Mouse (Mus musculus) kidney, adult 8-10 months (tissue): ENCODE results near the gene Car8.
"Not testable (repeated sequence)": the region's sequence is repeated elsewhere in the genome, so short reads cannot be mapped to it uniquely, and the experiment has no call there.

Source experiments
- DNase-seq, 2 experiments: peaks; one replicate each; pipeline ENCODE4 v3.0.0; 2022

Gene Car8

DNA sequence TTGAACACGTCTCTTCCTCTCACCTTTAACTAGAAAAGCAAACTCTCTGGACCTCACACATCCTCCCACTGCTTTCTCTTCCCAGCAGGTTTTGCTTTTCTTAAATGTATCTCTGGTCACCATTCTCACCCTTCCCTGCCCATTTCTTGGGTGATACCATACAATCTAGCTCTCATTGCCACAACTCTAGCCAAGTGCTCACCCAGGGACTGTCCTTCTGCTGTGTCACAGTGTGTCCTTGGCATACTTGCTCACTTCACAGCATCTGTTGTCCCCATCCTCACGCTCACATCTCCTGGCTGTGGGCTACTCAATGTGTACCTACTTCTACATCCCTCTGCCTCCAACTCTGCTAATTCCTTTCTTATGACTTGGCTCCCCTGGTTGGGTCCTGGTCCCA, 37.2 kb downstream of the Car8 start:
- no peak for DNase-seq

DNA sequence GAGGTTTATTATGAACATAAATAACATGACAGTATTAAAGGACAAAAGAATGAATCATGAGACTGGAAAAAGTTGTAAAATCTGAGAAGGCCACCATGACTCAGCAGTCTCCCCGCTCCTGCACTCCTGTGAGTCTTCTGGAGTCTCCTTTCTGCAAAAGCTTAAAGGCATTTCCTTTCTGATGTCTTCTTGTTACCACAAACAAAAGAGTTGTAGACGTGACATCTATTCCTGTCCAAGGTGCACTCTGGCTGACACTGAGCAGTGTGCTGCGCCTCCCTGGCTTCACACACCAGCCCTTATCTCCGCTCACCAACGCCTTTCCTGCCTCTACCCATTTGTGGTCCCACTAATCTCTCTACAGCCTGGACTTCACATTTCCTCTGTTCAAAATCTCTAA, 38.8 kb downstream of the Car8 start:
- DNase-seq: peak; percentile 31 to 45

DNA sequence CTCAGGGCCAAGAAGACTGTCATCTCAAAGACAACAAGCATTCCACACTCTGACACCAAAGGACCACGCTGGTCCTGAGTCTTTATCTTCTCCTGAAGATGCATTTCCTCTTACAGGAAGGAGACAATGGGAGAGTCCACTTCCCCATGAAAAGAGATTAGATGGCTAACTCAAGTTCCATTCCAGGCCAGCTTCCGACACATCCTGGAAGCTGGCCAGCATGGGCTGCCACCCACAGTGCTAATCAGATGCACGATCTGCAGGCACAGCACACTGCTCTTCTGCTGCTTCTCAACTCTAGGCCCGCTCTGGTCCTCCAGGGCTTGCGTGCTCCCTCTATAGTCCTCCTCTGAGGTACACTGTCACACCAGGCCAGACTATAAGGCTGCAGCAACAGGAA, 40.8 kb downstream of the Car8 start:
- DNase-seq: peak; percentile 23 to 28

GRCm38 (mm10) chr4:8190441-8190840, 48.4 kb downstream of the Car8 start:
- no peak for DNase-seq

DNA sequence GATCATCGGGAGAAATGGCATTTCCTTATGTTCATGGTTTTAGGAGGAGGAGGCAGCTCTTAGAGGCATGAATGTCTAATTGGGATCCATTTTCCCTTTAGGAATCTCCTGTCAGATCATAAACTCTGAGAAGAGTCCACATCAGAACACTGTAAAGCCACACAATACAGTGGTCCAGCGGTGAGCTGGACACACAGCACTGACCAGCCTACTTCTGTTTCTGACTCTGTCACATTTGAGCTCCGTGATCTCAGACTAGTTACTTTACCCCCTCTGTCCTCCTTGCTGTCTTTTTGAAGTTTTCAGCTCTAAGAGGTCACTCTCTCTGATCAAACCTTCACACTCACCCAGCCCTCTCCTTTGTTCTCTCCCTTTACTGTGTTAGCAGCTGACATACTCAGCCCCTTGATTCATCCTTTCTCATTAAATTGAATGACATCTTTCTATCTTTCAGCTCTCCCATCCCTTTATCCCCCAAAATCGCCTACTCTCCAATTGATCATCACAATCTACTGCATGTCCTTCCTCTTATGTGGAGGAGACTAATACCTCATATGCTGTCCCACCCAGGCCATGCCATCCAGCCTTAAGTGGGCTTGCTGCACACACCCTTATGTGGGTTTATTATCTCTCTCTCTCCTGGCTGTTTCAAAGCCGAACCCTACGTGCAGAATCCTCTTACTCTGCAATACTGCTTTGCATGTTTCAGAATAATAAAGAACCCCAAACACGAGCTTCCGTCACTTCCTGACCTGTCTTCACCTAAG, 51.7 kb downstream of the Car8 start:
- DNase-seq: no peak

DNA sequence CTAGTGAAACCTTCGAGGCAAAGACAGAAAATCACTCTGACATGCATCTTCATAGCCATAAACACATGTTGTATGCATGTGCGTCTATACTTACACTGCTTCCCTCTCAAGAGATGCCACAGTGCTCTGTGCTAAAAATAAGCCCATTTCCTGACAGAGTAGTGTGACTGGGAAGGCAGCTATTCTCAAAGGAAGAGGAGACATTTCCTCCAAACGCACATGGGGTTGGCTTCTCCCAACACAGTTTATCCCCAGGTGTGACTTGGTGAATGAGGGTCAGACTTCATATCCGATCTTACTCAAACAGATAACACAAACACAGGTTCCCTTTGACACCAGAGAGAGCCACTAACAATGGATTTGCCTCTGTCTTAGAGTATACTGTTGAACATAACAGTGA, 58.3 kb downstream of the Car8 start:
- DNase-seq: no peak

DNA sequence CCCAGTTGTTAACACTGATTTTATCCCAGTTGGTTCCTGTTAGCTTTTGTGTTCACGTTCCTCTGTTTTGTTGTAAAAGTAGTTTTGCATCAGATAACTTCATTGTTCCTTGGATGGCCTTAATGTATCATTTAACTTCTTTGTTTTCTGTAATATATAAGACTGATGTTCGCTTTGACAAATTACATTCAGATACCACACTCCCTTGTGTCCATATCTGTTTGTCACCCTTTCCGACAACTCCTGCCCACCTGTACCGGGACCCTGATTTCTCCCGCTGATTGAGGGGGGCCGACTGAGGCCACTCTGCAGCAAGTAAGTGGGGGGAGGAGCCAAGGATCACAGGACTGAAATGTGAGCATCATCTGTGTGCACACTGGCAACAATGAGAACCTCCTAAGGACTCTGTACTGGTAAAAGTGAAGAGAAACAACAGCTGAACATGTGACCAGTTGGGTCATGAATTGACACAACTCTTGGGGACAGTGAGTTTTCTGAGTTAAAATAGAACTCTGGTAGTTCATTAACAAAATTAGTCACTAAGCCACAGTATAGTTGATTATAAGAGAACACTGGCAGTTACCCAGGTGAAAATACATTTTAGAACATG, 84.1 kb downstream of the Car8 start:
- DNase-seq: no peak

- DNase-seq: not testable (repeated sequence)
Observed at GRCm38 (mm10) chr4:8153926-8154325, 84.9 kb downstream of the Car8 start.

DNA sequence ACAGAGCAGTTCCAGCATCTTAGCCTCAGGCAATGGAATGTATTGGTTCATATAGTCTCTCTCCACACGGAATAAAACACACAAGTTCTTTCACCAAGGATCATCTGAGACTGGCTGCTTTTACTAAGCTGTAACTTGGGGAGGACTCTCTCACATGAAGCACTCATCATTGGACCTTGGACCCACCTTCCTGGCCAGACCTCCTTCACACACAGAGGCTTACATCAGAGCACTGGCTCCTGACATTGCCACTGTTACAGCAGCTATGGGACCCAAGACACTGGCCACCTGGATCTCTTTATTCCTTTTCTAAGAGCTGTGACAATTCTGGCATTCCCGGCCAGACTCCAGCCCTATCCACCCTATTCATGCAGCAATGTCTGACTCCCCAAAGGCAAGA, 101.4 kb downstream of the Car8 start:
- no peak for DNase-seq

DNA sequence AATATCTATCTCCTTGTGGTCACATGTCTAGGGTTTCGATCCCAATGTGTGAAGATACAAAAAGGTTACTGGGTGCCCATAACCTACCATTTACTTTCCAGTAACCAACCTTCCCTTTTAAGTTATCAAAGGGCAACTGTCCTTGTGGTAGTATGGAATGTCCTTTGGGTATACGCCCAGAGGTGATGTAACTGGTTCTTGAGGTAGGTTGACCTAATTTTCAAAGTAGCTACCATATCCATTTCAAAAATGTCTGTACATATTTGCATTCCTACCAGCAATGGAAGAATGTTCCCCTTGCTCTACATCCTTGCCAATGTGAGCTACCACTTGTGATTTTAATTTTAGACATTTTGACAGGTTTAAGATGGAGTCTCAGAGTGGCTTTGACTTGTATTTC, 106.8 kb downstream of the Car8 start:
- DNase-seq: no peak

DNA sequence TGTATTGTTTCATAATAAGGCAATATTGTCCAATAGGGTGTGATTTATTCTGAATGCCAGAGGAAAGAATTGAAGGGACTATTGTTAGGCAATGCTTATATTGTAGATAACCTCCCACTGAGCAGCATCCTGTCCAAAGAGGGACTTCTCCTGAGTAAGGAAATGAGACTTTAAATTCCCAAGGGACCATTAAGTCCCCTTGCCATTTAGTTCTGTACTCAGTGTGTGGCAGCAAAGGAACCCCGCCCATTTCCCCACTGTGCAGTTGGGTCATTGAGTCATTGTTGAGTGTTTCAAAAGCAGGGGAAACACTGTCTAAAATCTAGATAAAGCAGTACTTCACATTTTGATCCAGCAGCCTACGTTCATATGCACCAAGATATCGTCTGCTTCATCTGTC, 125.3 kb downstream of the Car8 start:
- peak; percentile 10 to 20 for DNase-seq

DNA sequence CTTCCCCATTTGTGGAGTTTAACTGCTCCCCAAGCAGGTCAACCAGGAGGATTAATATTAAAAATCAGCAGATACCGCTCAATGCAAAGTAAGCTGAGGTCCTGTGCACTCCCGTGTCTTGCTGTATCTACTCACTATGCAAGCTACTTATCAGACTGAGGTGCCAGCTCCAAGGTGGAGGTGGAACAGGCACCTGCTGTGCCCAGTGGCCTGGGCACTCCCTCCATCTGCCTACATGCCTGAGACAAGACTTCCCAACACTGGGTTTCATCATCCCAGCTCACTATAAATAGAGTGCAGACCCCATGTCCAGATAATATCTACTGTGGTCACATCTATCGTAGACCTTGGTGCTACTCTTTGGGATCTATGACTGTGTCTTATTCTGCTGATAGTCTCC, 127.0 kb downstream of the Car8 start:
- no peak for DNase-seq

DNA sequence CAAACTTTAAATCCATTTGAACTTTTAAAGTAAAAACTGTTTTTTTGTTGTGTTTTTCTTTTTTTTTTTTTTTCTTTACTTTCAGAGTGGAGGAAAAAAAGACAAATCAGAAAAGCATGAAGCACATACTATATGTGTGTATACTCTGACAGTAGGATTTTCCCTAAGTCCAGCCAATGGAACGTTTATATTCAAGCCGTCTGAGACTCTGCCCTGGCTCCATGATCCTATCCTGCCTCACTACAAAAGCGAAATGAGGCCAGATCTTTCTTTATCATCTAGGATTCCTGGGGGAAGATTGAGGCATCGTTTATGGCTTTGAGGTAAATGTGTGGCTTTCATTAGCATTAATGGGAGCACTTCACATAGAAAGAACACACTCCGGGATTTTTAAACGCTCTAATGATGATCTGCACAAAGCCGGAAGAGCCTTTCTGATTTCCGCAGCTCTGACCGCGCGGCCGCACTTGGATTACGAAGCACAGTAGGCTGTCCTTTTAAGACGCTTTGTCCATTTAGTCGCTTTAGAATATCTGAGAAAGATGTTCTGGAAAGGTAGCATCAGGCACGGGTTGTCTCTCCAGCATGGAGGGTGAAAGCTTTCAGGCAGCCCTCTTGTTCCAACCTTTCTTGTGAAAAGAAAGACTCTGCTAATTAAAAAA, 128.8 kb downstream of the Car8 start:
- DNase-seq: no peak

GRCm38 (mm10) chr4:8101466-8101865, 137.4 kb downstream of the Car8 start:
- no peak for DNase-seq

GRCm38 (mm10) chr4:8098084-8098483, 140.8 kb downstream of the Car8 start:
- no peak for DNase-seq

DNA sequence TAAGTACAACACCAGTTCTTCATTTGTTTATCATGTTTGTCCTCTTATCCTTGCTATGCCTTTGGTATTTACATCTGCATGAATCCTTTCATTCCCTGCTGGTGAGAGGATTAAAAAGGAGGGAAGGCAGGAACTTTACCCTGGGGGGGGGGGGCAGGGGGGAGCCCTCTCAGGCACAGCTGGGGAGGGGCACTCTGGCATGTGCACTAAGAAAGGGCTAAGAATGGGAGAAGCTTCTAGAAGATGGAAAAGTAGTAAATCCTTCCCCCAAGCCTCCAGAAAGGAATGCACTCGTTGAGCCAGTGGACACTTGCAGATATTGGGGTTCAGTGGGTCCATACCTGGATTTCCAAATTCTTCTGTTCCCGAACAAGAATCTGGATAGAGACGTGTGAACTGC, 141.2 kb downstream of the Car8 start:
- no peak for DNase-seq

GRCm38 (mm10) chr4:8093566-8093965, 145.3 kb downstream of the Car8 start:
- not testable (repeated sequence) for DNase-seq
